Mouse (Mus musculus) bone marrow macrophage, adult 2 months (primary cell): ENCODE measurements at regions not wholly inside any gene's neighbourhood (a gene's known extent, or its start where the extent isn't known, plus 50 kb on each side); places are given as distances from the start of the nearest gene placed in this dataset.

Experiments used
- CTCF ChIP-seq: IDR thresholded peaks from 2 replicates; pipeline ENCODE4 v1.5.1; 2012; ENCODE audit warnings: low read depth, mild to moderate bottlenecking, low read length, moderate library complexity
- POLR2A ChIP-seq: IDR thresholded peaks from 2 replicates; pipeline ENCODE4 v1.6.1; 2012; ENCODE audit warnings: mild to moderate bottlenecking, low read depth, low read length, borderline replicate concordance

- no peak for TF ChIP-seq CTCF
- no peak for TF ChIP-seq POLR2A
Measured at GRCm38 (mm10) chr11:111743356-111743755, 677.4 kb downstream of the Kcnj2 start.
